Mouse (Mus musculus): Measurements from ENCODE around the gene Crygc. TPM values are rescaled to one million over a fixed set of nuclear protein-coding genes. Genes with fewer than 3 reads are reported as not detected.

Gene Crygc
- polyA plus RNA-seq (2012; rRNA removed) (not detected in 2 replicates), polyA plus RNA-seq (2014; fragmentation: Nextera tagmentation; extraction: Ambion mirVana) (not detected in 2 replicates)

DNA sequence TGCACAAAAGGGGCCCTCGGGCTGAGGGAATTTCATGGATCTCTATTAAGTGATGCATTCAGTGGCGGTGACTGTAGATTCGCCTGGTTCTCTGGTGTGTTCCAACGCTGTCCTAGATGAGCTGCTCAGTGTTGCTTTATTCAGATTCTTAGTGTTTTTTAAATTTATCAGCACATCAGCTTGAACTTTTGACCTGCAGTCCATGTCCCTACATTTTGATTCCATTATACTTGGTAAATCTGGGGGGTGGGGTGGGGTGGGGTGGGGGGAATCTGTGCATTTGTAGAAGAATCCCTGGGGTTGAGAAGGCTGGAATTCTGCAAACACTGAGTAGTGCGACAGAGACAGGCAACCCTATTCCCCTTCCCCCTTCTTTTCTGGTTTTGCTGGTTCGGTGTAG lies at the start of gene Crygc:
Gene Crygc (minus strand): TSS at position 101 of the 400 bp plus-strand sequence.
- Histone ChIP-seq H3K4me2 (replicated peaks; ENCODE audit: low read depth, low read length, severe bottlenecking) (no peak within 1 kb of the TSS), H3K27me3 (ENCODE audit: control insufficient read depth, insufficient read depth, low read length) (no peaks in the 10 kb centered on the region), H3K9me3 (ENCODE audit: control insufficient read depth, low read length) (no peaks in the 10 kb centered on the region), H3K4me3 (replicated peaks; ENCODE audit: low read length) (no peak within 1 kb of the TSS), H3K9ac (ENCODE audit: low read depth, low read length, severe bottlenecking) (no peak within 1 kb of the TSS), H3K27ac (replicated peaks; ENCODE audit: low read depth, low read length) (no peak within 1 kb of the TSS), H3K36me3 (ENCODE audit: control insufficient read depth, insufficient read depth, low read length) (no peaks in the 10 kb centered on the region), H3K4me1 (ENCODE audit: control insufficient read depth, insufficient read depth, low read length) (no peaks in the 10 kb centered on the region)
- DNase-seq (ENCODE audit: low spot score) (no peak), ATAC-seq (ENCODE audit: low FRiP score, low read depth) (no peak)
- no peak for TF ChIP-seq POLR2A (IDR thresholded peaks at IDR 0.05; ENCODE audit: borderline replicate concordance, extremely low read depth, insufficient read depth, insufficient read length)
- 74% methylated on average over 6 of the region's 6 CpGs for WGBS

DNA sequence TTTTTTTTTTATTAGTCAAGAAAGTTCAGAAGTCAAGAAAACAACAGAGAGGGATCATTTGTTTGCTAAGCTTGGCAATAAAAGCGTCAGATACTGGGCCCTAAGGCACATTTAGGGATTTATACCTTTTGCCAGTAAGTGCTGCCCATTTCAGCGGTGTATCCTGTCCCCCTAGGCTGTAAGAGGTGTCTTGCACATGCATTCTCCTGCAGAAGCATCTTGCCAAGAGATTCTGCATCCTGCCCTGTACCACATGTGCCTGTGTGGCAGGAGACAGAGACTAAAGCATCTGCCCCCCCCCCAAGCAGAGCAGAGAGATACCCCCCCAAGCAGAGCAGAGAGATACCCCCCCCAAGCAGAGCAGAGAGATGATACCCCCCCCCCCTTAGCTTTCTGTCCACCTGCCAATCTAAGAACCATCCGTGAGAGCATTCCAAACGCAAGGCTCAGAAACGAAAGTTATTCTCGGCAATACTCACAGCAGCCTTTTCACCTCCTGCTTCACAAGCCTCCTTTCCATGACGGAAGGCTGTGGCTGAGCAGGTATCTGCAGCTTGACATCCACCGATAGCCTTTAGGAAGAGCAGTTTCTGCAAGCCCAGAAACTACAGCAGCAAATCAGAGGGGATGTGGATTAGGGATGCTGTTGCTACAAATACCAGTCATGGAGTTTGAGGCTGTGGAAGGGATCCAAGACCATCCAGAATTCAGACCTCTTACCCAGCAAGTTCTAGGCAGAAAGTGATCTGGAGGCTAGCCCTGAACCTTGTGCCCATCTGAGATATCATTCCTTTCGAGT lies 49.3 kb upstream of the Crygc start, which contains the start of gene D630023F18Rik:
Gene D630023F18Rik (minus strand): TSS at position 641 of the 799 bp plus-strand sequence.
- DNase-seq (ENCODE audit: low spot score) (no peak), ATAC-seq (ENCODE audit: low FRiP score, low read depth) (no peak)
- TF ChIP-seq POLR2A (IDR thresholded peaks at IDR 0.05; ENCODE audit: borderline replicate concordance, extremely low read depth, insufficient read depth, insufficient read length) = no peak
- H3K27ac ChIP-seq (replicated peaks; ENCODE audit: low read depth, low read length) = no peak within 1 kb of the TSS
- 26% methylated on average over 9 of the region's 9 CpGs for whole genome bisulfite sequencing
- H3K9ac ChIP-seq (ENCODE audit: low read depth, low read length, severe bottlenecking) = no peak within 1 kb of the TSS
- no peak within 1 kb of the TSS for H3K4me3 ChIP-seq (replicated peaks; ENCODE audit: low read length)
- H3K36me3 ChIP-seq (ENCODE audit: control insufficient read depth, insufficient read depth, low read length) = no peaks in the 10 kb centered on the region
- H3K4me1 ChIP-seq (ENCODE audit: control insufficient read depth, insufficient read depth, low read length) = no peaks in the 10 kb centered on the region
- H3K9me3 ChIP-seq (ENCODE audit: control insufficient read depth, low read length) = no peaks in the 10 kb centered on the region
- 0 out of 2 replicates have a peak within 1 kb of the TSS, but pooled peaks have one; percentile 26 for H3K4me2 ChIP-seq (replicated peaks; ENCODE audit: low read depth, low read length, severe bottlenecking)
- H3K27me3 ChIP-seq (ENCODE audit: control insufficient read depth, insufficient read depth, low read length) = no peaks in the 10 kb centered on the region

DNA sequence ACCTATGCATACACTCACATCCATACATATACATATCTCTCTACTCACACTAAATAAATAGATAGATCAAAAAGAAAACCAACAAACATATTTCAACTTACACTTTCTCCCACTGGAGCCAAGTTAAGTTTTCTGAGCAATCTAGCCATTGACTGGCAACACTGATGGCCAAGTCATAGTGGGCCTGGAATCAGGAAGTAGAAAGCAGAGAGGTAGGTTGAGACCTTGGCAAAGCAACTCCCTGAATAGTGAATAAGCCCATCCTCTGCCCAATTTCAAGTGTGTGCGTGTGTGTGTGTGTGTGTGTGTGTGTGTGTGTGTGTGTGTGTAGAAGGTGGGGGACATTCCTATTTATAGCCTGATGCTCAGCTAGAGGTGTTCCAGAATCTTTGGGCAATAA lies 45.9 kb upstream of the Crygc start, which contains the start of gene Gm28845:
Gene Gm28845 (minus strand): TSS at position 121 of the 400 bp plus-strand sequence.
- no peaks in the 10 kb centered on the region for H3K4me1 ChIP-seq (ENCODE audit: control insufficient read depth, insufficient read depth, low read length)
- no peak within 1 kb of the TSS for H3K4me3 ChIP-seq (replicated peaks; ENCODE audit: low read length)
- no peaks in the 10 kb centered on the region for H3K9me3 ChIP-seq (ENCODE audit: control insufficient read depth, low read length)
- no peaks in the 10 kb centered on the region for H3K36me3 ChIP-seq (ENCODE audit: control insufficient read depth, insufficient read depth, low read length)
- DNase-seq (ENCODE audit: low spot score) (no peak), ATAC-seq (ENCODE audit: low FRiP score, low read depth) (no peak)
- no peak within 1 kb of the TSS for H3K4me2 ChIP-seq (replicated peaks; ENCODE audit: low read depth, low read length, severe bottlenecking)
- no peak within 1 kb of the TSS for H3K9ac ChIP-seq (ENCODE audit: low read depth, low read length, severe bottlenecking)
- no peak within 1 kb of the TSS for H3K27ac ChIP-seq (replicated peaks; ENCODE audit: low read depth, low read length)
- WGBS = 83% methylated on average over 1 of the region's 1 CpGs
- no peaks in the 10 kb centered on the region for H3K27me3 ChIP-seq (ENCODE audit: control insufficient read depth, insufficient read depth, low read length)
- TF ChIP-seq POLR2A (IDR thresholded peaks at IDR 0.05; ENCODE audit: borderline replicate concordance, extremely low read depth, insufficient read depth, insufficient read length) = no peak

DNA sequence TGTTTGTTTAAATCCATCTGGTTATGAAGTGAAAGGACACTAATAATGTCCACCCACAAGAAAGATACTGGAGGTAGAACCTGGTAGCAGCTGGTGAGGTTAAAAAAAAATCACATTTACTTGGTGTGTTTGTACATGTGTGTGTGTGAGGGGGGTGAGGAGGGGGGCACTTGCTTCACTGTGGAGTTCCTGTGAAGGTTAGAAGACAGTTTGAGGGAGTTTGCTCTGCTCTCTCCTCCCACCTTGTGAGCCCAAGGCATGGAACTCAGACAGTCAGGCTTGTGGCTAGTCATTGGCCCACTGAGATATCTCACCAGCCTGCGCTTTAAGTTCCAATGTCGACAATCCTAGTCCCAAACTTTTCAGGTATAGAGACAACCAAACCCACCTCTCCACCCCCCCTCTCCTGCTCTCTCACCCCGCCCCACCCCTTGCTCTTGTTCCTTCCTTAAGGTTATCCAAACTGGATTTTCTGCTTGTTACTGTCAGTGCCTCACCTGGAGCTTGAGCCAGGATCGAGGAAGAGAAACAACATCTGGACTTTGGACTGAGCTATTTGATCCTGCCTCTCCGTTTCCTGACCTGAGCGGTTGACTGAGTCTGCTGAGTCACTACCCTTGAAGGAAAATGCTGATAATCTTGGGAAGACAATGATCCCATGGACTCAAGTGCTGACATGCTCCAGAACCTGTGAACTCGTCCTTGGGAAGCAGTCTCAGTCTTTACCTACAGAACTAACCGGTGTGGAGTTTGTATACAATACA lies 44.8 kb upstream of the Crygc start:
- 66% methylated on average over 8 of the region's 8 CpGs for WGBS
- no peak for DNase-seq (ENCODE audit: low spot score)
- Histone ChIP-seq H3K36me3 (ENCODE audit: control insufficient read depth, insufficient read depth, low read length) (no peaks in the 10 kb centered on the region), H3K27me3 (ENCODE audit: control insufficient read depth, insufficient read depth, low read length) (no peaks in the 10 kb centered on the region), H3K9me3 (ENCODE audit: control insufficient read depth, low read length) (no peaks in the 10 kb centered on the region), H3K27ac (replicated peaks; ENCODE audit: low read depth, low read length) (no peak overlapping the region), H3K9ac (ENCODE audit: low read depth, low read length, severe bottlenecking) (no peak overlapping the region), H3K4me2 (replicated peaks; ENCODE audit: low read depth, low read length, severe bottlenecking) (no peak overlapping the region), H3K4me1 (ENCODE audit: control insufficient read depth, insufficient read depth, low read length) (no peaks in the 10 kb centered on the region), H3K4me3 (replicated peaks; ENCODE audit: low read length) (no peak overlapping the region)
- TF ChIP-seq POLR2A (IDR thresholded peaks at IDR 0.05; ENCODE audit: borderline replicate concordance, extremely low read depth, insufficient read depth, insufficient read length) = no peak
- ATAC-seq (ENCODE audit: low FRiP score, low read depth) = no peak

DNA sequence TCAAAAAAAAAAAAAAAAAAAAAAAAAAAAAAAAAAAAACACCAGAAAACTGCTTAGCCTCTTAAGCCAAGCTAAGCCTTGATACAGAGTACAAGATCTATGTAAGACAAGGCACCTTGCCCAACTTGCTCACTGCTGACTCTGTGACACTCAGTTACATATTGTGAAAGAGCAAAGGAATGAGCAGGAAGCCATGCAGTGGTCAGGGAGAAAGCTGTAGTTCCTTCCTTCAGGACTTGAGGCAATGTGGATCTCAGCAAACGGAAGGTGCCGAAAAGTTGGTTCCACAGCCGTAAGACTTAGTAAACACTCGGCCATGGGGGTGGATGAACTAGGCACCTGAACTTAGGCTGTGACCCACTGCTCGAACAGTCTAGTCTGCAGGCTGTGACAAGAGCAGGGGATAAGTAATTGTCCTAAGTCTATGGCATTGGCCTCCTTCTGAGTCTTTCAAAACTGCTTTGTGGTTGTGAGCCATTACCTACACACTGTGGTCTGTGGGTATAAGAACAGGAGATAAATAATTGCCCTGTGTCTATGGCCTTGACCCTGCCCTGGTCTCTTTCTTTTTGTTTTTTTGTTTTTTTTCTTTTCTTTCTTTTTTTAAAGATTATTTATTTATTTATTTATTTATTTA lies 40.2 kb upstream of the Crygc start:
- H3K4me3 ChIP-seq (replicated peaks; ENCODE audit: low read length) = no peak overlapping the region
- H3K9ac ChIP-seq (ENCODE audit: low read depth, low read length, severe bottlenecking) = no peak overlapping the region
- H3K4me1 ChIP-seq (ENCODE audit: control insufficient read depth, insufficient read depth, low read length) = no peaks in the 10 kb centered on the region
- no peak for DNase-seq (ENCODE audit: low spot score)
- ATAC-seq (ENCODE audit: low FRiP score, low read depth) = no peak
- H3K36me3 ChIP-seq (ENCODE audit: control insufficient read depth, insufficient read depth, low read length) = no peaks in the 10 kb centered on the region
- H3K27me3 ChIP-seq (ENCODE audit: control insufficient read depth, insufficient read depth, low read length) = no peaks in the 10 kb centered on the region
- H3K4me2 ChIP-seq (replicated peaks; ENCODE audit: low read depth, low read length, severe bottlenecking) = no peak overlapping the region
- WGBS = 97% methylated on average over 5 of the region's 5 CpGs
- TF ChIP-seq POLR2A (IDR thresholded peaks at IDR 0.05; ENCODE audit: borderline replicate concordance, extremely low read depth, insufficient read depth, insufficient read length) = no peak
- H3K27ac ChIP-seq (replicated peaks; ENCODE audit: low read depth, low read length) = no peak overlapping the region
- no peaks in the 10 kb centered on the region for H3K9me3 ChIP-seq (ENCODE audit: control insufficient read depth, low read length)
